Mouse (Mus musculus) erythroid progenitor cell, adult 5-6 weeks (primary cell): Measurements from ENCODE around the gene Wnt3. TPM values are rescaled to one million over a fixed set of nuclear protein-coding genes. Genes with fewer than 3 reads are reported as not detected.
A peak's percentile ranks its signal among the peaks of the same experiment; 100 is the strongest.
"Not testable (repeated sequence)": the region's sequence is repeated elsewhere in the genome, so short reads cannot be mapped to it uniquely, and the experiment has no call there.

ENCODE experiments used
- ATAC-seq: replicated peaks from 2 replicates; pipeline ENCODE4 v1.8.0; 2016; ENCODE audit warnings: moderate number of reproducible peaks, mild to moderate bottlenecking, moderate TSS enrichment, inconsistent platforms; ENCODE audit not compliant: poor library complexity, low FRiP score, severe bottlenecking
- total RNA-seq, 2 experiments: library from RNA; stranded (forward) in 1 of 2; stranded (reverse) in 1 of 2; fragments of 150-400 nt in 1 of 2; fragments of 186-747, 209-891 nt in 1 of 2; gene quantifications; 2 replicates each; pipeline versions ENCODE4 v1.2.3 to v1.2.4; 2015 to 2017; ENCODE audit warnings: low replicate concordance in 2 of 2

The Wnt3 gene
- total RNA-seq (2015; ENCODE audit: low replicate concordance) (not detected in 2 replicates), total RNA-seq (2017; ENCODE audit: low replicate concordance) (not detected in 2 replicates)

DNA sequence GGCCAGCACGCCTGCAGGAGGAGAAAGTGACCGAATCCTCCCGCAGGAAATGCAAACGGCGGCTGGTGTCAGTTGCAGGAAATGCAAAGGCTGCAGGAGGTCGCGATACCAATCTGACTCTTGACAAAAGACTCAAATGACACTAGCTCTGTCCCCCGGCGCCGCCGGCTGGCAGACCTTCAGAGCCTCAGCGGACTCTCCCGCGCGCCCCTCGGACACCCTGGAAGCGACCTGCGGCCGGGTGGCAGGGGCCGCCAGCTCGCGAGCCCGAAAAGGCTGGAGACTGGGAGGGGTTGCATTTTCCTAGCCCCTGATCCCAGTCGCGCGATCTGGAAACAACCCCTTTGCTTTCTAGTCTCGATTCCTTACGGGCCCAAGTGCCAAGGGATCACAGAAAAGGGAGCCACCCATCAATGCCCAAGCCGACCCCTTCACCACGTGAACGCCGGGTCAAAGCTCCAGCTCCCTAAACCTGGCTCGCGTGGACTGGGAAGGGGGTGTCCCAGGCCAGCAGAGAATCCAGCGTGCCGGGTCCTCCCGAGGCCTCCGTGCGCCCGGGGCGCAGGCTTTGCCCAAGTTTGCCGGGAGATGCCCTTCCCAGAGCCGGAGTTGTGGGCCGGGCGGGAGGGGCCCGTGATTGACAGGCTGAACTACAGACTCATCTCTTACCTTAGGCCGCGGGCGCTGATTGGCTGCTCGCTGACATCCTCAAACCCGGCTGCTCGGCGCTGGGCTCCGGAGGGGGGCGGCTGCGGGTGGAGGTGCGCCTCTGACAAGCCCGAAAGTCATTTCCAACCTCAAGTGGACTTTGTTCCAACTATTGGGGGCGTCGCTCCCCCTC is at the start of gene Wnt3:
TSS of gene Wnt3 (plus strand) at position 764 of the 841 bp plus-strand sequence.
- ATAC-seq, result no peak

- ATAC-seq, result no peak
These were observed 49.6 kb upstream of the Wnt3 start for GRCm38 (mm10) chr11:103724331-103724771.

GRCm38 (mm10) chr11:103729282-103729985 is 44.5 kb upstream of the Wnt3 start:
- no peak for ATAC-seq

DNA sequence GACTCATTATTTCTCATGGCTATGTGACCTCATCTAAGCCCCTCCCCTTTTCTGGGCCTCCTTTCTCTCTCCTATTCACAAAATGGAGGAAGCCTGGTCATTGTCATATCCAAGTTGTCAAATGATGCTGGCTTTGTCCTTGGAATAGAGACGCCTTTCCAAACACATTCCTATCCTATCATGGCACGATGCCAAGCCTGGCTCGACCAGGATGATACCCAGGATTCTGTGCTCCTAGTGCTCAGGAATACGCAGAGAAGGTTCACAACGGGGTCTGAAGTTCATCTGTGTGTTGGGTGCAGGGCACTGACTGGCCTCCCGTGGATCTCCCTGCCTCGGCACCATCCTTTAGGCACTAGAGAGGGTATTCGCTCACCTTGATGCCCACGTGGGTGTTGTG is 42.4 kb upstream of the Wnt3 start:
- no peak for ATAC-seq

DNA sequence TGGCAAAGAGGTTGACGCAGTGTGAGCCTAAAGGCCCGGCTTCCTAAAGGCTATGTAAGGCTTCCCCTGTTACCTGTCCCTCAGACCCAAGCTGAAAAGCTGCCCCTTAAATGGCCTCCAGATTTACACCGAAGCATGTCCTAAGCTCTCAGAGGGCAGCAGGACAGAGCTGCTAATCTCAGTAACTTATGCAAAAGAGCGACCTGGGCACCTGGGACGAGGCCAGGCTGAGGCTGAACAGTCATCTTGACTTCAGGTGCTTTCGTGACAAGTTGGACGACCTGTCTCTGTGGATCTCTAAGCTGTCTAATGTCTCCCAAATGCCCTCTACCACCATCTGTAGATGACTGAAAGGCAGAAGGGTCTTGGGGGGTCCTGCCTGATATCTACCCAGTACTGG is 41.6 kb upstream of the Wnt3 start:
- ATAC-seq, result no peak

- no peak for ATAC-seq
These were observed 40.9 kb upstream of the Wnt3 start for GRCm38 (mm10) chr11:103733069-103733468.

GRCm38 (mm10) chr11:103733961-103734360 is 40.0 kb upstream of the Wnt3 start:
- ATAC-seq, result no peak

GRCm38 (mm10) chr11:103734411-103735045 is 39.4 kb upstream of the Wnt3 start:
- ATAC-seq, result no peak

- no peak for ATAC-seq
These were observed 38.7 kb upstream of the Wnt3 start for GRCm38 (mm10) chr11:103735046-103735781.

DNA sequence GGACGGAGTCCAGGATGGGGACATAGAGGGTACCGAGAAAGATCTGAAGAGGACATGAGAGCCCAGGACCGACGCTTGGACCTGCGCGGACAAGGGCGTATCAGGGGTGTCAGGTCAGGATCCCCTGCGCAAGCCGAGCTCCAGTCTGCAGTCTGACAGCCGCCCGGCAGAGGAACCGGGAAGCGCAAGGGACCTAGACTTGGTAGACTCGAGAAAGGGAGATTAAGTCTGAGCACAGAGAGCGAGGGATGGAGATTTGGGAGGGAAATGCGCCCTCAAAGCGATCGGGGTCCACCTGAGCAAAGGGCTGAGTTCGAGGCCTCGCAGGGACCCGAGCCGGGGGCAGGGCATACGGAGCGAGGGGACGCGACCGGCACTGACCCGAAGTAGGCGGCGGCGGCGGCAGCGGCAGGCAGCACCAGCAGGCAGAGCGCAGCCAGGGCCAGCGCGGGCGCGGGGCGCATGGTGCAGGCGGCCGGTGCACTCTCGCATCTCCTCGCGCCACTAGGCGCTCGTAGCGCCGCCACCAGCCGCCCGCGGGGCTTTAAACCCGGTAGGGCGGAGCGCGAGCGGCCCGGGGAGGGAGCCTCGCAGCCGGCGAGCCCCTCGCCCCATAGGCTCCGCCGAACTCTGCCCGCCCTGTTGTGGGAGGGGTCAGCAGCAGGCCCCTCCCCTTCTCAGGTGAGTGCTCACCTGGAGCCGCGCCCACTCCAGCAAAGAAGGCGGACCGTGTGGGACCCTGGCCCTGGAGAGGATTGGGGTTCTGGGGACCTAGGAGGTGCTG is 24.5 kb upstream of the Wnt3 start, which contains the start of gene Wnt9b:
TSS of gene Wnt9b (minus strand) at position 516 of the 784 bp plus-strand sequence.
- ATAC-seq, result no peak

- no peak for ATAC-seq
These were observed 23.3 kb upstream of the Wnt3 start for GRCm38 (mm10) chr11:103750612-103751011.

DNA sequence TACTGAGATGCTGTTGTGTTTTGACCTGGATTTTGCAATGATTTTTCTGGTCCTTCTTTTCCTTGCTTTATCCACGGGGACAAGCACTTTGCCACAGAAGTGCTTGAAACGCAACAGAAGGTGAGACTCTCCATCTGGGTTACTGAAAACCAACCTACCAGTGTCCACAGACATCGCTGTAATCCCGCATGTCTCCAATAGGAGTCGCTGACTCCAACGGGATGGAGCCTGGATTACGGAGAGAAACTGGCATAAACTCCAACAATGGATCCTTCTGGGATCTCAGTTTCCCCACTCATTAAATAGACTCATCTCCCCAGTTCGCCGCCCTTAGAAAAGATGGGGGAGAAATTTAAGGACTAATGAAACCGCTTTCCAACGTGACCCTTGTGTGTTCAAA is 15.9 kb upstream of the Wnt3 start:
- no peak for ATAC-seq

GRCm38 (mm10) chr11:103758706-103759105 is 15.2 kb upstream of the Wnt3 start:
- ATAC-seq, result peak; percentile 65; the same call in 1 of the 2 replicates

DNA sequence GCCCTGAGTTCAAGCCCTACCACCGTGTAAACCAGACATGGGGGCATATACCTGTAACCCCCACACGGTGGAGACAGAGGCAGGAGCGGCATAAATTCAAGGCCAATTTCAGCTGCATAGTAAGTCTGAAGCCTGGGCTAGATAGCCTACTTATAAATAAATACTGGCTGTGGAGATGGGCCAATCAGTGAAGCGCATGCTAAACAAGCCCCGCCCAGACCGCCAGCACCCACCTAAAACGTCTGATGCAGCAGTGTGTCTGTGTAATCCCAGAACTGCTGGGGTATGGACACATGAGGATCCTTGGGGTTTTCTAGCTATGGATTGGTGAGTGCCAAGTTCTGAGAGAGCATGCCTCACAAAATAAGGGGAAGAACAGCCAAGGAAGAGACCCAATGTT is 13.8 kb upstream of the Wnt3 start:
- no peak for ATAC-seq

DNA sequence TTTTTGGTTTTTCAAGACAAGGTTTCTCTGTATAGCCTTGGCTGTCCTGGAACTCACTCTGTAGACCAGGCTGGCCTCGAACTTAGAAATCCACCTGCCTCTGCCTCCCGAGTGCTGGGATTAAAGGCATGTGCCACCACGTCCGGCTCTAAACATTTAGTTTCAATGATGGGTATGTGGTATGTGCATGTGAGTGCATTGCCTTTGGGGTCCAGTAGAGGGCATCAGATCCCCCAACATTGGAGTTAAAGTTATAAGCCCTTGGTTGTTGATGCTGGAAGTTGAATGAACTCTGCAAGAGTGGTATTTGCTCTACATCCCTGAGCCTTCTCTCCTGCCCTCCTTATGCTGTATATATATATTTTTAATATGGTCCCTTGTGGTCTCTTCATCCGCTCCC is 13.1 kb upstream of the Wnt3 start:
- not testable (repeated sequence) for ATAC-seq

- peak; percentile 53; the same call in 1 of the 2 replicates for ATAC-seq
These were observed 10.4 kb upstream of the Wnt3 start for GRCm38 (mm10) chr11:103763410-103764163.

GRCm38 (mm10) chr11:103764601-103765000 is 9.3 kb upstream of the Wnt3 start:
- ATAC-seq, result no peak

DNA sequence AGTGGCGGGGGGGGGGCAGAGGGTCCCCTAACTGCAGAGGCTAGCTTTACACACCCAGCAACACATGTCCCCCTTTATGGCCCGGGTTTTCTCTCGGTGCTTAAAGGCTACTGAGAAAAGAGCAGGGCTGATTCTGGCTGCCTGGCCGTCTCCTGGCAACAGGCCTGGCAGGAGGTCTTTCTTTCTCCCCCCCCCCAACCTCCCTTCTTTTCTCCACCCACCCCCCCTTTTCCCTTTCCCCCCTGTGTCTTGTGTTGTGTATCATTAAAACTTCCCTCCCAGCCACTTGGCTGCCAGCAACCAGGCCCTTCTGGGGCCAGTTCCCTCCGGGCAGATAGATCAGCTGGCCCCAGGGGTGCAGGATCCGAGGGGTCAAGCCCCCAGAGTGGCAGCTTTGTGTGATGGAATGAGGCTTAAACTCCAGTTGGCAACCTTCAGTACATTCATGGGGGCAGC is 8.4 kb upstream of the Wnt3 start:
- ATAC-seq, result no peak
